Mouse (Mus musculus): ENCODE results near the gene Olfr124.

Olfr124 gene

DNA sequence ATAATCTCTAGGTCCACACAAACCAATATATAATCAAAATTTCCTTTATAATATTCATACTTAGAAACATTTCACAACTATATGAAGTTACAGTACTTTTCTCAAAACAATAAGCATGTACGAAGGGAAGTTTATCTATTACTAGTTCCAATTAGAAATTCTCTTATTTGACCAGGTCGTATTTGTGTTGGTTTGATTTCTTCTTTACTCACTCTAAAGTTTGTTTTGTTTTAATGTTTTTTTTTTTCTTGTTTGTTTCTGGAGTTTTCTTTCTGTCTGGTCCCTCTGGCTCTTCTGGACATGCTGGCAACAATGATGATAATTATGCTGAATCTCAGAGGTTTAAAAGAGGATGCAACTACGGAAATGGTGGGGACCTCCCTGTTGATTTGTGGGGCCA, at the start of gene Olfr124:
TSS of gene Olfr124 (plus strand) at position 301 of the 400 bp plus-strand sequence.
- no peak for DNase-seq (ENCODE audit: low spot score)

DNA sequence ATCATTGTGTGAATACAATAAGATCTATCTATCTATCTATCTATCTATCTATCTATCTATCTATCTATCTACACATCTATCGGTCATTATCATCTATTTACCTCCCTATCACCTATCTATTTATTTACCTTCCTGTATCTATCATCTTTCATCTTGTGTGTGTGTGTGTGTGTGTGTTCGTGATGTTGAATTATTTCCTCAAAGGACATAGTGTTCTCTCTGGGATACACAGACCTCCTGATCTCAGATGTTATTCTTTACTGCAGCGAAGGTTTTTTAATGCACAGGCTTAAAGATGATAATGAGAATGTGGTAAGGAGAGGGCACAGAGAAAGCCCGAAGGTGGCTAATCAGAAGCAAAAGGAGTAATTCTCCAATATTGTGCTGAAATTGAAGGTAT, 31.4 kb upstream of the Olfr124 start, which contains the start of gene Olfr122:
TSS of gene Olfr122 (plus strand) at position 301 of the 400 bp plus-strand sequence.
- no peak for DNase-seq (ENCODE audit: low spot score)

DNA sequence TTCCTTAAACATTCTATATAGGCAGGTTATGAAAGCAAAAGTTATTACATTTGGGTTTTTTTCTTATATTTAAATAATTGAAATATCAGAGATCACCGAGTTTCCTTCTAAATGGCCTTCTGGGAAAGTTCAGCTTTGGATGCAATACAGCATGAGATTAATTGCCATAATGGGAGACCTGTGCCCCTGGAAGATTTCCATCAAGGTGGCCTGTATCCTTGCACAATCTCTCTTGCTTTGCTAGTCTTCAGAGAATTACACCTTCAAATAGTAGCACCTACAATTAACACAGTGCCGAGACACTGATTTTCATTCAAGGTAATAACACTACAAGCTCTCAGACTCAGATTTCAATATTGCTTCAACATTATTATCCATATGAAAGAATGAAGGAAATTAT, 6.5 kb upstream of the Olfr124 start, which contains the start of gene Olfr123:
TSS of gene Olfr123 (plus strand) at position 301 of the 400 bp plus-strand sequence.
- no peak for DNase-seq (ENCODE audit: low spot score)

DNA sequence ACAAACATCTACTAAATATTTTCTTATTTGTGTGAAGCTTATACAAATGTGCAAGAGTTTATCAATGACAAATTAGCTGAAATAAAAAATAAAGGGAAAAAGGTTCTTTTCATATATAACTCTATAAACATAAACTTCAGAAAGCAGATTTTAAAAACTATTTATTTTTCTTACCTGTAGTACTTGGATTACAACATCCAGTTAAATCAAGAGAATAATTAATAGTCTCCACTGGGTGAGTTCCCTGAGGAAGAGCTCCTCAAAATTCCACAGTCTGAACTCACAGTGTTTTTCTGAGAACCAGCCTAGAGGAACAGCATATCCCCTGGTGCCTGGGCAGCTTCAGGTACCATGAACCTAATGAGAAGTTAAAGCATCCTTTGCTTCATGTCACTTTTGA, 33.0 kb downstream of the Olfr124 start, which contains the start of gene Olfr125:
TSS of gene Olfr125 (plus strand) at position 301 of the 400 bp plus-strand sequence.
- no peak for DNase-seq (ENCODE audit: low spot score)

DNA sequence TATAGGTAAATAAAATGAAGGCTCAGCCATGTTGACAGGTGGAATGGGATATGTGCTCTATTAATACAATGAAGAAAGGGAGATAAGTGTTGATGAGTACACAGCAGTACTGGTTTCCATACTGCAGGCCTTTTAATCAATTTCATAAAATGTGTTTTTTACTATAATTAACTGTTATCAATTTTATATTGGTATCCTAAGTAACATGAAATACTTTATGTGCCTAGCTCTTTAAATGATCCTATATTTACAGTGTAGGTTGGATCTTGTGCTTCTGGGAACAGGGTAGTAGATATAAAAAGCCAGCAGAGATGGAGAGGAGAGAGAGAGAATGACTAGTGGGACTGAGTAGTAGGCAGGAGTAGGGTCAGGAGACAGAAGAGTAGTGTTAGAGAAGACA, 47.5 kb downstream of the Olfr124 start, which contains the start of gene Olfr126:
TSS of gene Olfr126 (plus strand) at position 301 of the 400 bp plus-strand sequence.
- no peak for DNase-seq (ENCODE audit: low spot score)
